Mouse (Mus musculus) urinary bladder, postnatal 25 days (tissue): Measurements from ENCODE around the gene Cmbl.
A peak's percentile ranks its signal among the peaks of the same experiment; 100 is the strongest.

Experiments
- DNase-seq: peaks from one replicate; pipeline ENCODE4 v3.0.0; 2022; ENCODE audit warnings: low spot score

Gene Cmbl

DNA sequence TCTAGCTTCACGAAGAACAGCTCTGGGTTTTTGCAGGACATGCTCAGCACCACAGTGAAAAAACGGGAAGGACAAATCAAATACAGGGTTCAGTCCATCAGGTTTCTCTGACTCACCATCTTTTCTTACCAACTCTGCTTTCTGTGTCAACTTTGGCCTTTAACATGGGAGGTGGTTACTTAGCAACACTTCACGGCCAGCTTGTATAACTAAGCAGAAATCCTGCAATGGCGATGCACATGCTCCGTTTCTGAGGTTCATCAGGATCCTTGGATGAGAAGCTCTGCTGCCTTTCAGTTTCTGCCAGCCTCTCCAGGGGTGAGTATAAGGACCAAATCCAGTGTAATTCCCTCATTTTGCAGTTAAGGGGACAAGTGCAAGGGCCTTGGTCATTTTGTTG lies at the start of gene Cmbl:
Gene Cmbl, plus strand, starts transcription at position 206 of the 400 bp plus-strand sequence.
- DNase-seq, result no peak

DNA sequence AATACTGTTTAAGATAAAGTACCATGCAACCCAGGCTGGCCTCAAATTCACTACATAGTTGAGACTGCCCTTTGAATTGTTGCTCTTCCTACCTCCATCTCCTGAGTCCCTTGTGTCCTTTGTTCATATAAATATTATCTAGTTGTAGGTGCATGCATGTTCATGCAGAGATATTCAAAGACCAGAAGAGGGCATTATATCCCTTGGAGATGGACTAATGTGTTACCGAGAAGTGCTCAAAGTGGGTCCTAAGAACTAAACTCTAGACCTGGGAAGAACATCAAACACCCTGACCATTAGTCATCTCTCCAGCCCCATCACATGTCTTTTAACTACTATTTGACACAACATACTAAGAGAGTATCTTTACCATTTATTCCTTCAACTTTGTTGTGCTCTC lies 48.0 kb upstream of the Cmbl start:
- no peak for DNase-seq

DNA sequence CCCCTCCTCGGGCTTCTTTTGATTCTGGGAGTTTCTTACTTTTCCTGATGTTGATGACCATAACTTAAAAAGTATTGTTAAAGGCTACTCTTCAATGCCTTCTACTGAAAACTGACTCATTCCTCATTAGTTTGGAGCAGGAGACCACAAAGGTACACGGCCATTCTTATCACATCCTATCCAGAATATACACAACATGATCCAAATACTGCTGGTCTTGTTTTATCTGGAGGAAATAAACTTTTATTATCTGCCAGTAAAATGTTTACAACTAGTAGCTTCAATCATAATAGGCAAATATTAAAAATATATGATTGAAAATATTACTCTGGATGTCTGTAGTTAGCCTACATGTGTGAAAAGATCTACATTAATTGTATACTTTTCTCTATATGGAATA lies 46.8 kb upstream of the Cmbl start:
- DNase-seq, result no peak

DNA sequence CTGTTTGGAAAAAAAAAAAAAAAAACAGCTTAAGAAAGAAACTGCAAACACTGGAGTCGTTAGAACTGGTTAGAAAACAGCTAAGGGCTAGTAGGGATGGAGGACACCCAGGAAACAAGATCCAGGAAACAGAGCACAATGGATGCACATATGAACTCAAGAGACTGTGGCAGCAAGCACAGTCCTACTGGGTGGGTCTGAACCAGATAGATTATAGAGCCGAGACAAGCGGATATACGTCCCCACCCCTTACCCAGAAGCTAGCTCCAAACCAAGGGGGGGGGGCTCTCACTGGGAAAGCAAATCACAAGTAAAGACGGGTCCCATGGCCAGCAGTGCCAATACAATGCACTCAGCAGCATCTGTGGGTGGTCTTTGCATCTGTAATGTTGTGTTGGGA lies 46.2 kb upstream of the Cmbl start:
- DNase-seq, result no peak

DNA sequence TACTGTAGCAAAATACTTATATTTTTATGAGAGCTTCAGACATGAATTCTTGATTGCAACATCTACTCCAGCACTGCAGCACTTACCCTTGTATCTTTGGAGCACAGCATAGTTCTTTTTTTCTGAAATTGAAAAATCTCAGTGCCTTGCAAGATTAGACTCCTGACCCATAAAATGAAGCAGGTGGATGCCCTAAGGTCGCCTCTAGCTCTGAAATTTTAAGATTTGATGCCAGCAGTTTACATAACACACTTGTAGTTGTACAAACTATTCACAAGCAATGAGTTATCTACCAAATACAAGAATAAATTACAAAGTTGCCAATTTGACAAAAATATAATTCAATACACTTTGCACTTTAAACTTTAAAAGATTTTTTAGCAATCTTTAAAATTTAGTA lies 38.7 kb upstream of the Cmbl start:
- DNase-seq, result no peak

DNA sequence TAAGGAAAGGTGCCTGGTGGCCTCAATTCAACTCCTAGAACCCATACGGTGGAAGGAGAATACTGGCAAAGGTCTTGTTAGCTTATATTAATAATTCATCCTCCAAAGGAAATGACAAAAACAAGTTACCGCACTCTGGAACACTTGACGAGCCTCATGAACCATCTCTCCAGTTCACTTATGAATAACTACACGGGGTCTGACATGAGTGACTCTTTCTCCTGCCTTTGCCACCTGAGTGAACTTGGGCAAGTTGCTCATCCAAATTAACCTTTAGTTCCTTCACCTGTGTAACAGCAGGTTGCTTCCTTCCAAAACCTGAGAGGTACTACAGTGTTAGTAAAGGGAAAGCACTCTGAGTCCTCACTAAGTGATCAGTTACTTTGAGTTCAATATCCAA lies 36.7 kb upstream of the Cmbl start:
- DNase-seq, result no peak

DNA sequence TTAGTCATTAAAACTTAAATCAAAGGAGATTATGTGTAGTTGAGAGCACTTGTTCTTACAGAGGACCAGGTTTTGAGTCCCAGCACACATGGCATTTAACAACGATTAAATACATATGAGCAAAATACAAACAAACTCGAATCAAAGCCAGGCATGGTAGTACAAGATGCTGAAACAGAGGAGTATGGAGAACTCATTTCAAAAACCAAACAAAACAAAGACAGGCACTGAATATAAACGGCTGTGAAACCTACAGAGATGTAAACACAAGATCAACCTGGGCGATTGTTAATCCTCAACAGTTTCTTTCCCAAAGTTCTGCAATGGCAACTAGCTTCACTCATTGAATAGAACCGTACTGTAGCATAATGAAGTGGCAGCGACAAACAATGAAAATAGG lies 36.1 kb upstream of the Cmbl start:
- DNase-seq, result no peak

DNA sequence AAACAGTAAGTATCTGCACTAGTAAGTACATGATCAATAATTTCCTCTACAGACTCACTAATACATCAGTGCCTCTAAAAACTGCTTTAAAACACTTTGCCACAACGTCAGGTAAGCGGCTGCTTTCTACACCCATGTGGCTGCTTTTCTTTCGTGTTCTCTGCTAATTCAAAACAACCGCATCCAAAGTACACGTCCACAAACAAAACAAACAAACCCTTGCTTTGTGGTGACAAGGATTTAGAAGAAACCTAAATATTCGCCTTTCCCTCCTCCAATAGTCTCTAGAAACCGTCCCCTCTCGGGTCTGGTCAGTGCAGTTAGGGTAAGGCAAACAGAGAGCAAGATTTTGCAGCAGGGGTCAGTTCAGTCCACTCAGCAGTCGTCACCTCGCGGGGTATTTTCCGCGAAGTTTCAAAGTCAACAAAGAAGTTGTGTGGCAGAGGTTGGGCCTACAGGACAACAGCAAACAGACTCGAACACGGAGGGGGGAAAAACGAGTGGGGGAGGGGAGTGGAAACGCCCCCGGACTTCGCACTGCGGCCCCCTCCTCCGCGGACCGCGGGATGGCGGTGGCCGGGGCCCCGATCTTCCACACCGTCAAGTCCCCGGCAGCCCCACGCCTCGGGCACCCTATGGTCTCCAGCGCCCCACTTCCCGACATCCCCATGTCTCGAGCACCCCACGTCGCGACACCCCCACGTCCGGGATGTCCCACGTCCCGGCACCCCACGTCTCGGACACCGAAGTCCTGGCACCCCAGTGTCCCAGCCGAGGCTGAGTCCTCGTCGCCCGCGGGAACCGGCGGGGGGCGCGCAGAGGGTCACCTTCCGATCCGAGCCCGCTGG lies 35.2 kb upstream of the Cmbl start:
- DNase-seq, result peak; percentile 35

DNA sequence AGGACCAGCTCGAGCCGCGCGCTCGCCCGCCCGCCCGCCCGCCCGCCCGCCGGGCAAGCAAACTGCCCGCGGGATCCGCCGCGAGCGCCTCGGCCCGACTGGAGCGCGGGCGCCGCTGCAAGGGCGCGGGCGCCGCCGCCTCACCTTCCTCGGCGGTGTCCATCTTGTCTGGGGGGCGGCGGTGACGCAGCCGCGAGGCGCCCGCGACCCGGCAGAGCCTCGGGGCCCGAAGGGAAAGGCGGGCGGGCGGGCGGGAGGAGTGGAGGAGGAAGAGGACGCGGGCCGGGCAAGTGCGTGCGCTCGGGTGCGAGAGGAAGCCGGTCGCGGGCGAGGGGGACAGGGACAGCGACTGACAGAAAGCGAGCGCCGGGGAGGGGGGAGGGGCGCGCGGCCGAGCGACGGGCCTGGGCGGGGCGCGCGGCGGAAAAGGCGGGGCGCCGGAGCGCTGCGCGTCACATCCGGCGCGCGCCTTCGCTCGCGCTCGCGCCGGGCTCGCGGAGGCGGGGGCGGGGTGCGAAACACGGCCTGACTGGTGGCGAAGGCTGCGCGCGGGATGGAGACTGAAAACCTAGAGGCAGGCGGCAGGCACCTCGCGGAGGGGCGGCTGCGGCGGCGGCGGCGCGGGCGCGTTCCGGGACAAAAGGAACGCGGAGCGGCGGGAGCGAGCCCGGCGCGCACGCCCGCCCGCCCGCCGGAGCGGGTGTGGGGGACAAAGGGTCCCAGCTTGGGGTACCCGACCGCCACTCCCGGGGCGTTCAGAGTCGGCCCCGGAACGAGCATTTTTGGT lies 34.3 kb upstream of the Cmbl start, which contains the start of gene March6:
Gene March6, minus strand, starts transcription at position 395 of the 787 bp plus-strand sequence.
- peak; percentile 84 for DNase-seq

DNA sequence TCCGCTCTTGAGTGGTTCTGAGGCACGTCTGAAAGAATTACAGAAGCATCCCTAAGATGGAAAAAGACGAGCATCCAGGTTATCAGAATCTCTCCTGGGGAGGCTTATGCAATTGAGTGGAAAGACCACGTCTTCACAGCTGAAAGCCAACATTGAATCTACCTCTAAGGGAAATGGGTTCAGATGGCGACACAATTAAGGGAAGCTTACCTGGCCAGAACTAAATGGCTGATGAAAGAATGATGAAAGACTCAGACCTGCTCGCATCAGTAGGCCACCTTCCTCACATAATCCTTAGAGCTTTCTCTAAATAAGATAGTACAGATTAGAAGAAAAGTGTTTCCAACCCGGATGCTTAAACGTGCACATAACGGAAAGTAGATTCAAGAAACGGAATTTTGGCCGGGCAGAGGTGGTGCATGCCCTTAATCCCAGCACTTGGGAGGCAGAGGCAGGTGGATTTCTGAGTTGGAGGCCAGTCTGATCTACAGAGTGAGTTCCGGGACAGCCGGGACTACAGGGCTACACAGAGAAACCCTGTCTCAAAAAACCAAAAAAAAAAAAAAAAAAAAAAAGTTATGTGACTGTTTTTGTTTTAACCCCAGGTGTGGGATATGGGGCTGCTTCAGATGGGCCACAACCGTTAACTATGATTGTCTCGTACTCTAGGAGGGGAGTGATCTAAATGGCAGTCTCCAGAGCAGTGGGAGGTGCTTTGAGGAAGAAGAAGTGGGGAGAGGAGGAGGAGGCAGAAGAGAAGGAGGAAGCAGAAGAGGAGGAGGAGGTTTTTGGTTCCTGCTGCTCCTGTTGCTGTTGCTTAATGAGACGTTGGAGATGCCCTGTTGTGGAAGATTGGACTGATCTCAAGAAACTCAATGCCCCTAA lies 33.5 kb upstream of the Cmbl start:
- DNase-seq, result no peak

DNA sequence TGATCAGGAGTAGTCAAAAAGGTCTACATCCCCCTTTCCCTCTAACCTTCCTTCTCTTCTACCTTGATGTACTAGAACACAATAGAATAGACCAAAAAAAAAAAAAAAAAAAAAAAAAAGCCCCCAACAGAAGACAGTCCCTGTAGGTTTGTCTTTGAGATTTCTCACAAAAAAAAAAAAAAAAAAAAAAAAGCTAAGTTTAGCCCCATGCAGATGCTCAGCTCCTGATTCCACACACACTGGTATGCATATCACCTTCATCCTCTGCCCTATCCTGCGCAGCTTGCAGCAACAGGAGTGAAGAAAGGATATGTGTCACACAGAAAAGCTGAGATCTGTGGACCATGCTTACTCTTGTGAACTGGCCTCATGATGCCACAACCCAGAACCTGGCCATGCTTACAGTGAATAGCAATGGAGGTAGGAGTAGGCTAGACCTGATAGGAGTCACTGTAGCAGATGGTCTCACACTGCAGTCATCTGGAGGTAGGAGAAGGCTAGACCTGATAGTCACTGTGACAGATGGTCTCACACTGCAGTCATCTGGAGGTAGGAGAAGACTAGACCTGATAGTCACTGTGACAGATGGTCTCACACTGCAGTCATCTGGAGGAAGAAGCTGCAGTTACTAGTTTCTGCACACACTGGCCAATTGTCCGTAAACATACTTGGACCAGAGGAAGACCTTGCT lies 32.7 kb upstream of the Cmbl start:
- no peak for DNase-seq

DNA sequence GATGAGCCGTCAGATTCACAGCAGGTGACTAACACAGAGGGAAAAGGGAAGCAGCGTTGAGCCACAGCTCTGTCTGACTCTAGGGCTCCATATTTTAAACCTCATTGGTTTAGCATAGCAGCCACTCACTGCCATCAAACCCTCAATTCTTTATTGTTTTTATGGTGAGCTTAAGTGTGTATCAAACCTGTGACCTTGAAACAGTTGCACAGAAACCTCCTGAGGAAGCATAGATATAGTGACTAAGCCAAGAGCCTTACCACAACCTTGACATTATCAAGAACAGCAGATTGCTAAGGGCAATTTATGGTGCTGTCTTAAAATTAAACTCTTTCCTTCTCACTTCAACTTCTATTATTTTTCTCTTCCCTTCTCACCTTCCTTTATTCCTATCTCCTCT lies 31.7 kb upstream of the Cmbl start:
- DNase-seq, result no peak

DNA sequence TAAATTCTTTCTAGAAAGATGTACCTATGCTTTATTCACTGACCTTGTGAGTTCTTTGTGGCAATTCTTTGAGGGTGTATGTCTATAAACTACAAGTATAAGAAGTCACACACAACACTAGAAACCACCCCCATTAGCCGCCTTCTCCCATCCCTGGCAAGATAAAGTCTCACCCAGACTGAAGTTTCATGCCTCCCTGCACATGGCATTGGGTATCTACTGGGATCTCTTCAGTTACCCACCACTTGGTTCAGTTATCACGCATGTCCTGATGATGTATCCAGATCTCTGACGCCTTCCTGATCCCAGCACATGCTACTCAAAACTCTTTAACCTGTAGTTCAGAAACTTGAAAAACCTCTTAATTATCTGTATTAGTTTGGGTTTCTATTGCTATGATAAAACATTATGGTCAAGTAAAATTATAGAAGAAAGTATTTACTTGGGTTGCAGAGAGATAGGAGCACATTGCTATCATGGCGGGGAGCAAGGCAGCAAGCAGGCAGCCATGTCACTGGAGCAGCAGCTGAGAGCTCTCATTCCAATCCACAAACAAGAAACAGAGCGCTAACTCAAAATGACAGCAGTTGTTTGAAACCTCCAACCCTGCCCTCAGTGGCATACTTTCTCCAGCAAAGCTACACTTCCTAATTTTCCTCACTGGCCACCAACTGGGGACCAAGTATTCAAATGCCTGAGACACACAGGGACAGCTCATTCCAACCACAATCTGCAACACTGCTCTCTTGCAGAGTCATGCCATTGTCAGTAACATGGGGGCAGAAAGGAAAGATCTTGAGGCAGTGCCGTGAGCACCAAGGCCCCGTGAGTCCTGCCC lies 30.5 kb upstream of the Cmbl start:
- DNase-seq, result no peak

DNA sequence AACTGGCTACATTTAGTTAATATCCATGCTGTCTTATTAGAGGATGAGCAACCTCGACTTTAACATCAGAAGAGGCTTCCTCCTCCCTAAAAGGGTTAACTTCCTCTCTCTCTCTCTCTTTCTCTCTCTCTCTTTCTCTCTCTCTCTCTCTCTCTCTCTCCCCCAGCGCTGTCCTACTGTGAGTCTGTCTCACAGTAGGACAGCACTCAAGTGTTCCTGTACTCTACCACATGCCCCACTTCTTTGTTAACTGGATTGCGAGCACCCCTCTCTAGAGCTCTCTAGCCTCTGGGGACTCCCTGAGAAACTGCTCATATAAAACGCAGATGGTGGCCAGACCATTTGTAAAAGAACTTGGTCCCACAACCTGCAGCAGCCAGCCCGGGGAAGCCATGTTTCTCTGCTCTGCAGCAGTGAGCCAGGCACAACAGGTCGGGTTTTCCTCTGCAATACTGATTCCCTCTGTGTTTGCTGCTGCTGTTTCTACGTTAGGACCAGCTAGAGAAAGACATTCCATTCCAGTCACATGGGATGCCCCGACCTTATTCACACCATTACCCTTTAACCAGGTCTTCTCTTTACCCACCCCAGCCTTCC lies 29.8 kb upstream of the Cmbl start:
- no peak for DNase-seq

DNA sequence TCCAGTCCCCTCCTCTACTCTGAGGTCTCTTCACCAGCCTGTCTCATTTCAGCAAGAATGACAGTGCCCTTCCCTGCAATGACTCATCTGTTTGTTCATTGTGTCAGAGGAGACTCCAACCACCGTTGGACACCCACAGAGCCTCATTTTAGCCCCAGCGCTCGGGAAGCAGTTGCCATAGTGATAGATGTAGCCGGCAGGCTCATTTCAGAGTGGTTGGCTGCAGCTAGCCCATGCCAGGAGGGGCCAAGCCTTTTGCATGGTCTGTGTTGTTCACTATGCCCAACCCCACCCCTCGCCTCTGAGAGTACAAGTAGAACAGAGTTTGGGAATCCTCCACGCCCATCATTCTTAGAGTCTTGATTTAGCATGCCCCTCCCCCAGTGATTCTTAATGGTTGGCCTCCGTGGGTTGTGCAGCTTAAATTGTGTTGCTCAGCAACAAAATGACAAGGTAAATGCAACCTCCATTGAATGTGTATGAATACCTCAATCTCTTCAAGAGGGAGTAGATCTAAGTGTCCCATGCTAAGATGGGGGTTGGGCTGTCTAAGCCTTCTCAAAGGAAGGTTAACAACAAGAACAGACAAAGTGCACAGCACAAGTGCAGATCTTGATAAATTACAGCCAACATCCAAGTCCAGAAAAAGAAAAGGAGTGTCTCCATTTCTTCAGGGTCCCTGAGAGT lies 29.0 kb upstream of the Cmbl start:
- DNase-seq, result no peak

DNA sequence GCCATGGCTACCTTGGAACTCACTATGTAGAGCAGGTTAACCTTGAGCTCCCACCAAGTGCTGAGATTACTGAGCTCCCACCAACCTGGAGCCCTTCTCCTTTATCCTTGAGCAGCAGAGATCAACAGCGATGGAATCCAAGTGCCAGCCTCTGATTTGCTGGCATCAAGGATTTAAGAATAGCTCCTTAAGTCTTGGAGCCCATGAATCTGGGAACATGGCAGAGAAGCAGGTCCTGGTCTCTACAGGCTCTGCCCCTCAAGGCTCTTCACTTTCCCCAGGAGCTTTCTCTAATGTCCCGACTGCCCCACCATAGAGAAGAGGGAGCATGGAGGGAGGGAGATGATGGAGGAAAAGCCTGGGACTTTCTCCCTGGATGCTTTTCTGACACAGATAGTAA lies 27.5 kb upstream of the Cmbl start:
- no peak for DNase-seq

DNA sequence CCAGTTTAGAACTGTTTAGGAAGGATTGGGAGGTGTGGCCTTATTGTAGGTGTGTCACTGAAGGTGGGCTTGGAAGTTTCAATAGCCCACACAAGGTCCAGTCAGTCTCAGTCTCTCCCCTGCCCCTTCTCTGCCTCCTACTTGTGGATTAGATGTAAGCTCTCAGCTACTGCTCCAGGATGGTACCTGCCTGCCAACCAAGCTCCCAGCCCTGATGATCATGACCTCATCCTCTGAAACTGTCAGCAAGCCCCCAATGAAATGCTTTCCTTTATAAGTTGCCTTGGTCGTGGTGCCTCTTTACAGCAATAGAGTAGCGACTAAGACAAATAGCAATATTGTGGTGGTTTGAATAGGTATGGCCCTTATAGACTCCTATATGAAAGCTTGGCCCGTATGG lies 26.8 kb upstream of the Cmbl start:
- DNase-seq, result no peak

DNA sequence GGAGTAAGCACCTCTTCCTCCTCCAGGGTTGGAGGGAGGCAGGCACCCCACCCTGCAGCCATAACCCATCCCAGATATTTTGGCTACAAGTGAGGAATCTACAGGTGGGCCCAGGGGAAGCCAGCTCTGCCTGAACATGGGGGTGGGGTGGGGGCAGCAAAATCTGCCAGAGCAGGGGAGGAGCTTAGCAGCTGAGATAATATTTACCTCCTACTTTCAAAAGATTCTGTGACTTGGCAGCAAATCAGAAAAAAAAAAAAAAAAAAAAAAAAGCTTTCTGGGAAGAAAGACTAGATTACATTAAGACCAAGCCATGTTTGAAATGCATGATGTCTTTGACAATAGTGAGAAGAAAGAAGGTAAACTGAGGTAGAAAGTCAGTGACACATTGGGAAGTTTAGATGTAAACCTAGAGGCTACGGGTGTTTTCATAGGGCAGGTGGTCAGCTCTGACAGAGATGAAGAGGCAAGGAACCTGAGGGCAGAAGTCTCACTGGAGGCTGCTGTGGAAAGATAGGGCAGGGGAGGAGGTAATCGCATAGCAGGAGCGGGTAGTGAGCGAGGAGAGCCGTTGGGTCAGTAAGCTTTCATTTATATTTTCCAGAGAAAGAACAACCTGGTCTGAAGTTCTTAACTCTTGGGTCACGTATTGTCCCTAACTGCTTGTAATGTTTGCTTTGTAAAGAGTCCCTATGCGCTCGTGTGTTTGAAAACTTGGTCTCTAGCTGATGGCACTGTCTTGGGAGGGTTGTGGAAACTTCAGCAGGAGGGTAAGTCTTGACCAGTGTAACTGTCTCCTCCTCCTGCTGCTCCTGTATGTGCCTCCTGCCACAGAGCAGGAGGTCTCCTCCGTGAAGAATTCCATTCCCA lies 25.3 kb upstream of the Cmbl start:
- DNase-seq, result no peak

DNA sequence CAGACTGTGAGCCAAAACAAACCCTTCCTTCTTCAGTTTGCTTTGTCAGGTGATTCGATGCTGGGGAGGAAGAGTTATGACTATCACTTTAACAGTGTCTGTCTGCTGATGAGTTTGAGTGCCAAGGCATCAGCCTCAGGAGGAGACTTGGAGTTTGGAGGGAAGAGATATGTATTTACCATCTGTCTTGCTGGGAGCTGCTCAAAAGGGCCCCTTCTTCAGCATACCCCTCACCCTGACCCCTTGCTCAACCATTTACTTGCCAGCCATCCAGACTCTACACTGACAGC lies 24.7 kb upstream of the Cmbl start:
- DNase-seq, result no peak
